Mouse (Mus musculus): ENCODE measurements around the gene 4933416C03Rik.

4933416C03Rik gene

DNA sequence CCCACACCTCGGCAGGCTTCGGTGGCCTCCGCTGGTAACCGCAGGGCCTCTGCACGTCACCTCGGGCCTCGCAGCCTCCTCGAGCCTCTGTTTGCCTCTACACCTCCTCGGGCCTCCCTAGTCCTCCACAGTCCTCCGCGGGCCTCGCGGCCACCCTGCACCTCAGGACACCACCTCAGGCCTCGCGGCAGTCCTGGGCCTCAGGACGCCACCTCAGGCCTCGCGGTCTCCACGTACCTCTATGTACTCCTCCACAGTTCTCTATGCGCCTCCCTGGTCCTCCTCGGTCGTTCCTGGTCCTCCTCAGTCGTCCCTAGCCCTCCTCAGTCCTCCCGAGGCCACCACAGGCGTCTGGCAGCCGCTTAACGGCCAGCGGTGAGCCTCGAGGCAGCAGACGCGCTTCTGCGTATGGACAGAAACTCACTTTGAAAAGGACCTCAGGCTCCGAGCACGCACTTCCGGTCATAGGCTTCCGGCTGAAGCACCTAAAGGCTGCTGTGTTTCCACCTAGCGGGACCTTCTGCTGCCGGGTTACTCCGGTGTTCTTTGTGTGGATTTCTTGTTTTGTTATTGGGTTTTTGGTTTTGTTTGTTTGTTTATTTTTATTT is at the start of gene 4933416C03Rik:
4933416C03Rik (minus strand) TSS at position 51 of the 608 bp plus-strand sequence.
- DNase-seq (ENCODE audit: low spot score) = no peak

DNA sequence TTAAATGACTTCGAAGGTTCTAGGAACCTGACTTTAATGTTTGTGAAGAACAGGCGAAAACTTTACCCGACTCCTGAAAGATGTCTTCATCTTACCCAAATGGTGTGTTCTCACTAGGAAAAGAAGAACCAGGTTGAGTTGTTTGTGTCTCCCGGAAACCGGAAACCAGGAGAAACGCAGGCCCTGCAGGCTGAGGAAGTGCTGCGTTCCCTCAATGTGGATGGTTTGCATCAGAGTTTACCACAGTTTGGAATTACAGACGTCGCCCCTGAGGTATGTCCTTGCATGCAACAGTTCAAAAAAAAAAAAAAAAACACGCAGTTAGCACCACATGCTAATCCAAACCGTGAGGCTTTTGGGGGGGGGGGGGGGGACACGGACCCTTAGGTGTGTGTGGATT is 48.6 kb upstream of the 4933416C03Rik start:
- no peak for DNase-seq (ENCODE audit: low spot score)

DNA sequence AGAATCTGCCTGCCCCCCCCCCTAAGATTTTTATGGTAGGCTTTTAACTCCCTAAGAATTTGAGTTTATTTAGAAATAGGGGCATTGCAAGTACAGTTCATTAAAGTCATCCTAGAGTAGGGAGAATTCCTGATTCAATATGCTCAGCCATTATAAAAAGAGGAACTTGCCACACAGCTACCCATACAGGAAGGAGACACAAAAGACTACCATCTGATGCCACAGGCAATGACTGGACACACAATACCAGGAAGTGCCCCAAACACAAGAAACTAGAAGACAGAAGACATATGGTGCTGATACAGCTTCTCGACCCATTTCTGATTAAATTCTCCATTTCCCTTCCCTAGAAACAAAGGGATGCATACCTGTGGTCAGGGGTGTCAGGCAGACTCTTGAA is 43.0 kb upstream of the 4933416C03Rik start:
- no peak for DNase-seq (ENCODE audit: low spot score)

DNA sequence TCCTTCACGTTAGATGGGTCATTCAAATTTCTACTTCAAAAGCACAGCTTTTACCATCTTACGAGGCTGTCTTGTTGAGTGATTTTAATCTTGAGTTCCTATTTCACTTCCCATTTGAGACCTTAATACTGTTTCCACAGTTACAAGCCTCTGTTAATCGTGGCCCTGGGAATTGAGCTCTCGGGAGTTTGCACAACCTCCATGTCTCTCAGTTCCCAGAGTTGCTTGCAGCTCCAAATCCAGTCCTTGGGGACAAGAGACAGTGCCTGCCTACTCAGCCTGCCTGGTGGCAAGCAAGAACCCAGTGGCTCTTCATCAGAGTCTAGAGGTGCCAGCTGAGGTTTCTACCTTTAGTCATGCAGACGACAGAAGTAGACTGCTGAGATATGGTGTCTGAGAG is 41.0 kb upstream of the 4933416C03Rik start:
- no peak for DNase-seq (ENCODE audit: low spot score)

DNA sequence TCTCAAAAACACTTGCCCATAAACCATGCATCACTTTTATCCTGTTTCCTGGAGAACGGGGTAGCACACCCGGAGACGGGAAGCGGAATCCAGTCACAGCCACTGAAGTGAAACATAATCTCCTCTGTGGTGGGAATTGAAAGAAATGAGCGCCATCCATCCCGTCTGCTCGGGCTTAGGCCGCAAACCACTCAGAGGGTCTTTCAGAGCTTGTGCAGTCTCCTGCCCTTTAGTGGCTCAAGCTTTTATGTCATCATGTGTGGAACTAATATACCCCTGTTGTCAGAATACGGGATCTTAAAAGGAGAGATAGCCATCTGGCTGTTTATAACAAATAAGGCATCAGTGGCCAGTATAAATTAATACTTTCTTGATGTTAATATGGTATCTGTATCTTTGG is 32.4 kb upstream of the 4933416C03Rik start:
- peak; percentile 17 for DNase-seq (ENCODE audit: low spot score)

DNA sequence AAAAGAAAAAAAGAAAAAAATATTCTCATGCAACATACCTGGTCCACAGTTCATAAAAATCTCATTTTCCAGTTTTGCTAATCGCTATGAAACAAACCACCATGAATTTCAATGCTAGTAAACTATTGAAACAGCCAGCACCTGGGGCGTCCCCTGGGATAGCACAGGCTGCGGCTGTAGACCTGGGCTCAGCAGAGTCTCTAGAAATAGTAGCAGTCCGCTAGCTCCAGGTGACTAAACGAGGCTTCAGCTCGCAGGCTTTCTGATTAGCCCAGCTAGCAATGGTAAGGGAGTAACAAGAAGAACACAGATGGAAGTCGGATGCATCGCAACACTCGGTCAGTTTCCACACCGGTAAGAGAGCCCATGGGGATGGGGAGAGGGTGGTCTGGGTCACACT is 30.0 kb upstream of the 4933416C03Rik start:
- no peak for DNase-seq (ENCODE audit: low spot score)

DNA sequence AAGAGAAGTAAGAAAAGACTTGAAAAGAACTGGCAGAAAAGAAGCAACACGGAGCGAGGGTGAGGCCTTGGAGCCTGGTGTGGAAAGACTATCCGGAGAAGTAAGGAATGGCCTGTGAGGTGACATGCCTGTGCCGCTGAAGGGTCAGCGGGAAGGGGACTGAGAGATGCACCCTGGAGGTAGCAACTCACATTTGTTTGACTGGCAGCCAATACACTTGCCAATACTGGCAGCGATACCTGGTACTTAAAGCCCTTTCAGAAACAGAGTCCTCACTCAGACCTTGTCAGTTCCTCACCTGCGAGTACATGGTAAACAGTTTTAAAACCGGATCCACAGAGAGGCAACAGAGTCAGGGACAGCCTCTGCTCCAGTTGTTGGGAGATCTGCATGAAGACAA is 26.5 kb upstream of the 4933416C03Rik start:
- no peak for DNase-seq (ENCODE audit: low spot score)

DNA sequence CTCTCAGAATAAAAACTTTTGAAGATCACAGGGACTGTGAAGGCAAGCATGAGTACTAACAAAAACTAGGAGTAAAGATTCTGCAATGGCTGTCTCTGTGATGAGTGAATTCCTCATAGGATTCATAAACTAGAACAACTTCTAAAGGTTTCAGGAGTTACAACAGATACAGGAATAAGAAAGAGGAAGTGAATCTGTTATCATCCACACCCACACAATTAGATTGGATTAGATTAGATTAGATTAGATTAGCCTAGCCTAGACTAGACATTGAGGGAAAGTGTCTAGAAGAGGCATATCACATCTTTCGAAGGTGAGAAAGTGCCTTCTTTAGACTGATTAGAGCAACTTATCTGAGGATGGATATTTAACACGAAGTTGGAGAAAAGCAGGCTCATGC is 21.5 kb upstream of the 4933416C03Rik start:
- DNase-seq (ENCODE audit: low spot score) = no peak

DNA sequence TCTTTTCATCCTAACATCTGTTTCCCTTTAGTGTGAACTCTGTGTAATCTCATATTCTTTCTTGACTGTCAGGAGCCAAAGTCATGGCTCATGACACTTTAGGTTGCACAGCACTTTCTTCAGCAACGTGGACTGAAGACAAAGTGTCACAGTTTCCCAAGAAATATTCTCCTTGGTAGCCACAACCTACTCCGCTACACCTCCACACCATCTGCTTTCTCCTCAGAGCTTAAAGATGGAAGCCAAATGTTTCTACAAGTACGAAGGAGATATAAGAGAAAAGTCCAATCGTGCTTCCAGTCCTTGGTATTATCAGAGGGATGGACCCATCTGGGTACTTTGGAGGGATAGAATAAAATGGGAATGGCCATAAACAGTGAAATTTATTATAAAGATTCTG is 18.5 kb upstream of the 4933416C03Rik start:
- DNase-seq (ENCODE audit: low spot score) = peak; percentile 36

DNA sequence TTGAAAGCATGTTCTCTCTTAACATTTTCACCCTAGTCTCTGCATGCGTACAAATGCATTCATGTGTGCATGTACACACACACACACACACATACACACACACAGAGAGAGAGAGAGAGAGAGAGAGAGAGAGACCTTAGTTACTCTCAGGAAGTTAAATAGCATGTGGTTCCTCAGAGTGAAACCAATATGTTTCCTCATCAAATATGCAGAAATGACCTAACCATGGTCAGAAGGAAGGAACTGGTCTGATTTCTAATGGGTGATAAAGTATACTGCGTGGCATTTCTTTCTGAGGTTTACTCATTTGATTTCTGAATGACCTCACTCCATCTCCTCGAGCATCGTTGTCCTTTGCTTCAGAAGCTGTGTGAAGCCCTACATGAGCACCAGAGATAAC is 17.5 kb upstream of the 4933416C03Rik start:
- DNase-seq (ENCODE audit: low spot score) = no peak

DNA sequence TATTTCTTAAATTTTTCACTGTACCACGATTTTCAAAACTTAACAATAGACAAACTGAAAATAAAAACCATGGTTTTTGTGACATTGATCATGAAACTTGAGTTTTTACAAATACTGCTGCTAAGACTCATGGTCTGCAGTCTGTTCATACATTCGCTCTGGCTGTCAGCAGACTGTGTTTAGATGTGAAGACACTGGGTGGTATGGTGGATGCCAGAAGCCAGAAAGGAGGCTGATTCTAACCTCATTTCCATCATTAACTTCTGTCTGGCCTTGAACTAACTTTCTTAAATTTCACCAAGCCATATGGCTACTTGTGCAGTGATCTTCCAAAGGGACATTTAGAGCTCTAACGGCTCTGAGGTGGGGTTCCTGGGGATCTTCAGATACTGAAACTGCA is 16.7 kb upstream of the 4933416C03Rik start:
- no peak for DNase-seq (ENCODE audit: low spot score)

DNA sequence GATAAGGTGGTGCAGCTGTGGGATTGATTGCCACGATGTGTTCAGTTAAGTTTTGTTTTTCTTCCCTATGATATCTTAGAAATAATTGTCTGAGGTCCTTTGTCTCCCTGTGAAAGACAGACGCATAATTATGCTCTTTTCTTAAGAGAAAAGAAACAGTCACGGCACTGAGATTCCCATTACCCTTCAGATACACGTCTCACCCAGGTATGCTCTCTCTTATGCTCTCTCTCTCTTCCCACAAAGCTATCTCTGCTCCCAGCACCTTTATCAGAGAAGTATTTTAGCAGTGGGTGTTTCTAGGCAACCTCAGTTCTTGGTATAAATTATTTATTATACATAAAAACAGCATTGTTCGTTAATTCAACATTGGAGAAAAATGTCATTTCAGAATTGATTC is 11.6 kb upstream of the 4933416C03Rik start:
- DNase-seq (ENCODE audit: low spot score) = no peak

DNA sequence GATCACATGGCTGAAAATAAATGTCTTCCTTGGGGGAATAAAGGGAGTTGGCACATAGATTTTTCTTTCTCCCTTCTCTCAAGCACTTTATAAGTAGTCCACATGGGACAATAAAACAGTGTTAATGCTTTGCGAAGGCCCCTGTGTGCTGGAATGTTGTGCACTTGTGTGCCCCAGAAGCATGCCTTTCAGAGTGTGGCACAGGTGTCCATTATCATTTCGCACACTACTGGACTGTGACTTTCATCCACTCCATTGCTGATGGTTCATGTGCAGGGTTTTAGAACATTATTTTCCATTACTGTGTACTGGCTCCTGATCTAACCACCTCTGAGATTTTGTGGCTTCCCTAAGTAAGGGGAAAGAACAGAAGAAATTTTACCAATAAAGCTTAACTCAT is 10.1 kb upstream of the 4933416C03Rik start:
- no peak for DNase-seq (ENCODE audit: low spot score)

DNA sequence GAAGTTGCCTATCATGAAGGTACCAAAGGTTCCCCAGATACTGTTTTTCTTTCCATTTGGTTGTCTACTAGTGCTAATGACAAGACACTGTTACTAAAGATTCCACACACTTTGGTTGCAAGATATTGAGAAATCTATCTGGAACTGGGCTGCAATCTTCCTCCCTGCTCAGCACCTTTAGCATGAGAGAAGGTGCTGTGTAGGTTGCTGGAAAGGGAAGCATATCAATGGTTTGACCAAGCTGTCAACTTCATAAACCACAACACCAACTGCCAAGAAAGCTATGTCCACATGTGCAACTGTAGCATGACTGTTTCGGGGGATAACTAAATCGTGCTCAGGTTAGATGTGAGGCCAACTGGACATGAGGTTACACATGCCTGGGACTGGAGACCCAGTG is 7.7 kb upstream of the 4933416C03Rik start:
- no peak for DNase-seq (ENCODE audit: low spot score)

DNA sequence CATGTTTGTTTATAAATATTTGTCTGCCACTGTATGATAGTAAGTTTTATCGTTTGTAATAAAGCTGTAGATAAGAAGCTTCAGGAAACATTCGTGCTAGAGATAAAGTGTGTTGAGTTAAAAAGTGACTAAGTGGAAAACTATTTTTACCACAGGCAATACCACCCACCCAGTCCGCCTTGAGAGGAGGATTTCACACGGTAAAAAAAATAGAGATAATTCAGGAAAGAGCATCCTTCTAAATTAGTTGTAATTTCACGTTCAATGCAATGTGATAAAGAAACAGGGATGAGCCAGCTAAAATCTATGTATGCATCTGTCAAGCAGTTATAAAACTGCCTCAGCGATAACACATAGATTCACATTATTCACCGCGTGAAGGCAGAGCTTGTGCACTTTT is 3.3 kb upstream of the 4933416C03Rik start:
- DNase-seq (ENCODE audit: low spot score) = no peak

DNA sequence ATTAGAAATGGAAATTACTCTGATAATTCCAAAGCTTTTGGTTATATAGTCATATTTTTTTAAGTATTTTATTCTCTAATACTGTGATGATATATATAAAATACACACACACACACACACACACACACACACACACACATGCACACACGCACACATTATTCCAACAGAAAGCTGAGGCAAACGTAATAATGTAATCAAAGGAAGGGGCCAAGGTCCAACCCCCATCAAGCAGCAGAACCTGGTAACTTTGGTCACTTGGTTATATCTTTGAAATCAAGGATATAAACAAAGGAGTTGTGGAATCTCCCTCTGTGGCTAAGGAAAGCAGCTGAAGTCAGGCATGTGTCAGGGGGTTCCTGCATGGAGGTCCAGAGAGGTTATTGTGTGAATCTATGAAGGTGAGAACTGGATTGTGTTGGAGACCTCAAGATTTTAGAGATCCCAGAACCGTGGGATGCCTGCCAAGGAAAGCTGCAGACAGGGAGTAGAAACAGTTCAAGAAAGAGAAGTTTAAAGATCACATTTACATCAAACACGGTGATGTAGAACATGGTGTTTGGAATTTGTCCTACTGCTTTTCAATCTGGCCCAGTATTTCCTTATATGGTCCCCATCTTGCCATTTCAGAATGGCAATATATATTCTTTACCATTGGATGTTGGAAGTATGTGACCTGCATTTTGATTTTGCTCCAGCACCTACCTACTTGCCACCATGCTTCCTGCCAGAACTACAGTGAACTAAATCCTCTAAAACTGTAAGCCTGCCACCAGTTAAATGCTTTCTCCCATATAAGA is 2.4 kb upstream of the 4933416C03Rik start:
- DNase-seq (ENCODE audit: low spot score) = no peak

DNA sequence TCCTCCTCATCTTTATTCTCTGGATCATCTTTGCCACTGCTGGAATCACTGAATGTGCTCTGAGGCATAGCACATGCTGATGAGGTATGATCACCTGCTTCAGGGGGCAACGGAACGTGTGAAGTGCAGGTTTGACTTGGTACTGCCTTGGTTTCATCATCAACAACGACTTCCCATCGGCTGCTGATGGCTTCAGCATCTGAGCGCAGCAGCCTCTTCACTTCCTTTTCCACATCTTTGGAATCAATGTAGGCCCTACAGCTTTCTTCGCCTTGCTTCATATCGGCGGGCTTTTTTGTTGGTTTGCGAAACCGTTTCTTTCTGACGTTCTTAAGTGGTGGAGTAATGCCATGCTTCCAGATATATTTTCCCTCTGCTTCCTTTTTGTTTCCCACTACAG is 849 bp downstream of the 4933416C03Rik start:
- DNase-seq (ENCODE audit: low spot score) = no peak

DNA sequence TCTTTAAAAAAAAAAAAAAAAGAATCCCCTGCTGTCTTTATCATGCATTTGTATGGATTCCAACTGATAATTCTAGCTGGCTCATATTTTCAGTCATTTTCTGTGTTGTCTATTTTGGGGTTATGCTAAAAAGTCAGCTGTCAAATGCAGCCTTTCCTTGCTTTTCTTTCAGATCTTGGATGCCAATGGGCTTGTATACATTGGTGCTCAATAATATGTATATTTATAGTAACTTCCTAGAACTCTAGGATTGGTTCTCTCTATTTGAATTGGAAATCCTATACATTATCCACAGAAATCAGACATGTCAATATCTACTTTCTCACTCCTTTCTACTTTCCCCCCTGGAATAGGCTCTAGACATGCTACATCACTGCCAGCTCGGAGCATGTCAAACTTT is 5.0 kb downstream of the 4933416C03Rik start:
- no peak for DNase-seq (ENCODE audit: low spot score)

DNA sequence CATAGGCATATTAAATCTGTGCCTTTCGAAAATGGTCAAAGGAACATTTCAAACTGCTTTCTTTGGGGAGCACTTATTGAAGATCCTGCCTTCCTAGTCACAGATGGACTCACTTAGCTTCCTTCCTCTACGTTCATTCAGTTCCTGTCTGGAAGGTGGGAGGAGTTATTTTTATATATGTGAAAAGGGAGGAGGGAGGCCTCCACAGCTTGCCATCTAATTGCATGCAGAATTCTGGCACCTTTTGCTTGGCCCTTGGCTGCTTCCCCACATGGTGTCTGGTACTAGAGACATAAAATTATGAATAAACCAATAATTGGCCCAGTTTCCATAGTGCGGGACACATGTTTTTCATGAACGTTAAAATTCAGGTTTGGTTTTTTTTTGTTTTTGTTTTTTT is 5.5 kb downstream of the 4933416C03Rik start:
- DNase-seq (ENCODE audit: low spot score) = no peak

DNA sequence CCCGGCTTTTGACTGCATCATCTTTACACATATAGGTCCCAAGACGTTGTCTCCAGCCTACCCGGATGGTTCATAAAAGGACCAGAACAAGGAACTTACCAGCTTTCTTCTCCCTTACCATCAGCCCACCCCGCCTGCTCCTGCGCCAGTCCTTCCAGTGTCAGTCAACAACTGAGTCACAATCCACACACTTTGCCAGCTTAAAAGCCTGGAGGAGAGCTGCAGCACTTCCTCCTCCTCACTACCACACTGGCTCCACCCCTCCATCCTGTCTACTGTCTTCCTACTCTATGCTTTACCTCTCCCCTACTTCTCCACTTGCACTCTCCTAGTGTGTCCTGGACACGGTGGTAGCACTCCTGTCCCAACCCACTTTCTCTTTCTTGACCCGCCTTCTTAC is 15.2 kb downstream of the 4933416C03Rik start:
- no peak for DNase-seq (ENCODE audit: low spot score)

DNA sequence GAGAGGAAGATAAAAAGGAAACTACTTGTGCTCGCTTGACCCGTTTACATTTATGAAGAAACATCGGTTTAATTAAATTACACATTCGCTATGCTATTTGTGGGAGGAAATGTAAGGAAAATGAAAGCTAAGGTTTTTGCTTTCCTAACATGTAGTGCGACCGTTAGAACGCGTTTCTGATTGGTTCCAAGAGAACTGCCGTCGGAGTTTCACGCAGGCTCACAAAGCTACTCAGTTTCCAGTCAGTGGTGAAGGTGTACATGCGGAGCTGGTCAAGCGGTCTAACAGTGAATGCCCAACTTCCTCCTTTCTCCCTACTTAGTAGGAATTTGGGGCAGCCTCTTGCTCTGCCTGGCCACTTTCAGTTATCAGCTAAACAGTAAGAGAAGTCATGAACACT is 17.3 kb downstream of the 4933416C03Rik start:
- DNase-seq (ENCODE audit: low spot score) = no peak

DNA sequence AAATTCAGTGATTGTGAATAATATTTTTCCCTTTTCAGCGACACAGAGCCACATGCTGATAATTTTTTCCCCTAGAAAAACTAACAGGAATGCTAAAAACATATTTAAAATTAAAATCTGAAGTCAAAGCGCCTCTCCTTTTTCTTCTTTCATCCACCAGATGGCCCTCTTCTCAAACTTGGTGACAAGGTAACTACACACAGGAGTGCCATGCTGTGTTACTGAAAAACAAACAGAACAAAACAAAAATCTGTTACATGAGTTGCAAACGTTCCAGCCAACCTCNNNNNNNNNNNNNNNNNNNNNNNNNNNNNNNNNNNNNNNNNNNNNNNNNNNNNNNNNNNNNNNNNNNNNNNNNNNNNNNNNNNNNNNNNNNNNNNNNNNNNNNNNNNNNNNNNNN is 29.8 kb downstream of the 4933416C03Rik start:
- peak; percentile 43 for DNase-seq (ENCODE audit: low spot score)

DNA sequence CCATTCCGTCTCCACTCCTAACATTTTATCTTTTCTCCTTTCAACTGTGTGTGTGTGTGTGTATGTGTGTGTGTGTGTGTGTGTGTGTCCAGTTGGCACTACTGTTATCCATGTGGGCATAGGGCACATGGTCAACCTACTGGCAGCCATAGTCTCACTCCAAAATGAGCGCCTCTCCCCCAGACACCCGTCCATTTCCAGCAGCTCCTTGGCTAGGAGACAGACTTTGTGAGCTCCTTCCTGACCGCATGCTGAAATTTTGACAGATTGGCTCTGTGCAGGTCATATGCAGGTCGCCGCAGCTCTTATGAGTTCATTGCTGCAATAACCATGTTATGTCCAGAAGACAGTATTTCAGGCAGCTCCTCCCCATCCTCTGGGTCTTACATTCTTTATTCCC is 32.9 kb downstream of the 4933416C03Rik start:
- DNase-seq (ENCODE audit: low spot score) = no peak

DNA sequence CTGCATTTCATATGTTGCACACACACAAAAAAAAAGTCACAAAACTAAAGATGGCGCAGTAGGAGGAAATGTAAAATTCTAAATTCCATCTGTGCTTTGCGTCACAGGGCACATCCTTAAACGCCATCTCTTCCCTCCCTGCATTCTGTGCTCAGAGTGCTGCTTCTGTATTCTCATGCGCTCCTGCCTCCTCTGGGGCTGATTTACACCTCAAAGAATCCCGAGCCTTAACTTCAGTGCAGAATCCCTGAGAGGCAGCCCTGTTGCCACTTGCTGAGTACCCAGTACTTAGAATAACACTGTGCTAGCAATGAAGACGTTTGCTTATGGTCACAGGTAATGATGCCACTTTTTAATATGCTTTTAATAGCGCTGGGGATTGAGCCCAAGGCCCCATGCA is 34.3 kb downstream of the 4933416C03Rik start:
- DNase-seq (ENCODE audit: low spot score) = no peak

Measured in embryo, embryonic 10 days (tissue).